Mouse (Mus musculus) naive thymus-derived CD4-positive, alpha-beta T cell, adult 2 months (primary cell): ENCODE results near the gene Setd5.

Source experiments
- DNase-seq: peaks from one replicate; pipeline ENCODE4 v3.0.0-alpha.2; 2011; ENCODE audit warnings: low read depth

Gene Setd5

GRCm38 (mm10) chr6:113076686-113077516 lies at the start of gene Setd5:
Setd5 (plus strand) TSS chr6:113077365.
- DNase-seq: peak; percentile 98

- no peak for DNase-seq
Measured at GRCm38 (mm10) chr6:113027446-113027845, 49.7 kb upstream of the Setd5 start.

GRCm38 (mm10) chr6:113029006-113029405 lies 48.2 kb upstream of the Setd5 start:
- no peak for DNase-seq

- no peak for DNase-seq
Measured at GRCm38 (mm10) chr6:113030553-113030952, 46.6 kb upstream of the Setd5 start.

- no peak for DNase-seq
Measured at GRCm38 (mm10) chr6:113030970-113031660, 46.0 kb upstream of the Setd5 start.

- DNase-seq: no peak
Measured at GRCm38 (mm10) chr6:113032121-113032520, 45.0 kb upstream of the Setd5 start.

GRCm38 (mm10) chr6:113033185-113033584 lies 44.0 kb upstream of the Setd5 start:
- no peak for DNase-seq

- DNase-seq: no peak
Measured at GRCm38 (mm10) chr6:113034466-113034865, 42.7 kb upstream of the Setd5 start.

- DNase-seq: no peak
Measured at GRCm38 (mm10) chr6:113036463-113037175, 40.5 kb upstream of the Setd5 start.

GRCm38 (mm10) chr6:113037946-113038734 lies 39.0 kb upstream of the Setd5 start:
- peak; percentile 84 for DNase-seq

GRCm38 (mm10) chr6:113038735-113039058 lies 38.5 kb upstream of the Setd5 start:
- no peak for DNase-seq

GRCm38 (mm10) chr6:113040319-113040718 lies 36.8 kb upstream of the Setd5 start:
- no peak for DNase-seq

GRCm38 (mm10) chr6:113041215-113041990 lies 35.8 kb upstream of the Setd5 start:
- no peak for DNase-seq

GRCm38 (mm10) chr6:113045575-113045974 lies 31.6 kb upstream of the Setd5 start:
- DNase-seq: no peak

GRCm38 (mm10) chr6:113046041-113046975 lies 30.9 kb upstream of the Setd5 start, which contains the start of gene Thumpd3:
Thumpd3 (plus strand) TSS chr6:113046225.
- peak; percentile 98 for DNase-seq

GRCm38 (mm10) chr6:113047016-113047746 lies 30.0 kb upstream of the Setd5 start:
- DNase-seq: peak; percentile 44

- DNase-seq: no peak
Measured at GRCm38 (mm10) chr6:113048371-113048770, 28.8 kb upstream of the Setd5 start.

- DNase-seq: no peak
Measured at GRCm38 (mm10) chr6:113049159-113049558, 28.0 kb upstream of the Setd5 start.

- DNase-seq: no peak
Measured at GRCm38 (mm10) chr6:113052972-113053371, 24.2 kb upstream of the Setd5 start.
